Mouse (Mus musculus): ENCODE results near the gene Mrpl4. TPM values are rescaled to one million over a fixed set of nuclear protein-coding genes. Genes with fewer than 3 reads are reported as not detected.

Gene Mrpl4
- polyA plus RNA-seq (2017; shearing (Covaris generic)), result 100 to 1,000 TPM; 128 to 147 TPM

DNA sequence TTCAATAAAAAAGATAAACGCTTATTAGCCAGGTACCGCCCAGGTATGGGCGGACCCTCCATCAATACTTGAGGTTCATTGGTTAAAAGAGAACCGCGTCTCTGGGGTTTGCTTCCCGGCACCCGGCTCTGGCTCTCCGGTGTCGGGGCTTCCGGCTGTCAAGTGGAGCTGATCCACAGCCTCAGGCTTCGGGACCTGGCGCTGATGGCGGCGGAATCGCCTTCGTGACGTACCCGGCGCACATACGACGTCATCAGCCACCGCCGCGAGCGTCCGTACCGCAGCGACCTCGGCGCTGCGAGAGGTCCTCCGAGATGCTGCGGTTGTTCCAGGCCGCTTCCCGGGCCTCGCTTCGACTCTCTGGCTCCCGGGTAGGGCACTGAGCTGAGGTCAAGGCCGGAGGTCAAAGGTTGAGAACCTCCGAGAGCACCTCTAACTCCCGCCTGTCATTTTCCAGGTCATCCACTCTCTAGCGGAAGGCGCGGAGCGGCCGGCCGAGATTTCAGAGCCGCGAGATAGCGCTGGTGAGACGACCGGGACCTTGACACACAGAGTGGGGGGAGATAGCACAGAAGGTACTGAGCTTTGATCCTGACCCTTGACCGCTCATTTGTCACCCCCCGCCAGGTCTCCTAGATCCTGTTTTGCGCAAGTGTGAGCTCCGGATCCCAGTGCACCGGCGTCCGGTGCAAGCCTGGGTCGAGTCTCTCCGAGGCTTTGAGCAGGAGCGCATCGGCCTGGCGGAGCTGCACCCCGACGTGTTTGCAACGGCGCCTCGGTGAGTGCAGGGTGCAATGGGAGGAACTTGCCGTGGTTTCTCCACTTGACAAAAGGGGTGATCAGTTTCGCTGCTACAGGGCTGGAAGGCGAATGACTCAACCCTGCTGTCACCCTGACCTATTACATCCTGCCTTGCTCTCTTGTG is at the start of gene Mrpl4:
Gene Mrpl4, plus strand, starts transcription at position 112 of the 925 bp plus-strand sequence.

DNA sequence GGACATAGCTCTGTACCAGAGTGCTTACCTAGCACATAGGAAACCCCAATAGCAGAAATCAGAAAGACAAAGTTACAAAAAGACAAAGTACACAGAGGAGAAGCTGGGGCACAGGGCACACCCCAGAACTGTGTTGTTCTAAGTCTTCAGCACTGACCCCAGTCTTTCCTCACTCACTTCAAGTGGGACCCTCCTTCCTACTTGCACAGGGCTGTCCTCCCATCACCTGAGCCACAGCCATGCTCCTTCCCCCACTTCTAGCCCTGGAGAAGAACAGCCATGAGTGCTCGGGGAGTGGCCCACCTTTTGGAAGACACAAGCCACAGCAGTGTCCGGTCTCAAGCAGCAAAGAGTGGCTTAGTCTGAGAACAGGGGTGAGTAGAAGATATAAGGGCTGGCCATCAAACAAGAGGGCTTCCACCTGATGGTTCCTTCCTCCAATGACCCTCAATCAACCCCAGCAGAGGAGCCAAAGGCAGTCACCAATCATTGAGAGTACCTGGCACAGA is 43.1 kb upstream of the Mrpl4 start, which contains the start of gene Dnmt1:
Gene Dnmt1, minus strand, starts transcription at position 459 of the 509 bp plus-strand sequence.

DNA sequence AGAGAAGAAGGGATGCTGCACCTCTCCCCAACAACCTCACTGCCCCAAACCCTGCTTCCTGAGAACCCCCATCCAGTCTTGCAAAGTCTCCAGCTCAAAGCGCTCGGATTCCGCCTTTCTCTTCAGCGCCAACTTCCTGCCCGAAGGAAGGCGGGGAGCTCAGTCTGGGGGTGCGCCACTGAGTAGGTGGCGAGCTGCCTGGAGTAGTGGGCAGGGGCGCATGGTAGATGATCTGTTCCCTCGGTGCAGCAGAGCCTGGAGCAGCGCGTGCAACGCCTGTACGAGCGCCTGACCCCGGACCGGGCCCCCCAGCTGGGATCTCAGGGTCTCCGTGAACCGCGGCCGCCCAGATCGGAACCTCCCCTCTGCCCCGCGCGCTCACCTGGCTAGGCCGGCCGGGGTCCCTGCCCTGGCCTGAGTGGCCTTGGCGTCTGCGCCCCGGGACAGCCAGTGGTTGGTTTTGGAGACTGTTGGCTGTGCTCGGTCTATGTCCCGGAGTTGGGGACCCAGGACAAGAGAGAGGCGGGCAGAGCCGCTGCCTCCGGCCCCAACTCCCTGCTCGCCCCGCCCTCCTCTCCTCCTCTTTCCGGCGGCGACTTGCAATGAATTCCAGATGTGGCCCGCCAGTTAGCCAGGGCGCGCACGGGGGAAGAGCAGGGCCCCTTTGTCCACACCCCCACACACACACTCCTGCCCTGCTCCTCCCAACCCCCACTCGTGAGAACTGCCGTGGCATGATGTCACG is 26.1 kb upstream of the Mrpl4 start, which contains the start of gene S1pr2:
Gene S1pr2, minus strand, starts transcription at position 566 of the 745 bp plus-strand sequence.

DNA sequence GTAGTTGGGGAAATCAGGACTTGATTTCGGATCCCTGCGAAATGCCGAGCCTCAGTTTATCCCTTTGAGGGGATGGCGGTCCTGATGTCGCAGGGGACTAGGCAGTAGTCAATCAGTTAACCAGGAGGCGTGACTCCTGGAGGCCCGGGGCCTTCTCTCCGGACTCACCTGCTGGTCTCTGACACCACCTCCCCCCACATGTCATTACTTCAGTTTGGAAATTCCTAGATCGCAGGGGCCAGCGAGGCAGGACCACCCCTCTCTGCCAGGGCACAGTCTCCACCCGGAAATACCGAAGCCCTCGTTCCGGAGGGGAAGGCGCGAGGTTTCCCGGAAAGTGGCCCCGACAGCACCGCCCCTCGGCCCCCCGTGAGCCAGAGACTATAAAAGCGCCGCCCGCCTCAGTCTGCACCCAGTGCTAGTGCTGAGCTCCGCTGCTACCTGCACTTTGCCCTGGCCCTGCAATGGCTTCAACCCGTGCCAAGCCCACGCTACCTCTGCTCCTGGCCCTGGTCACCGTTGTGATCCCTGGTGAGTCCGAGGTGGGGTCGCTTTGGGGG is 13.1 kb downstream of the Mrpl4 start, which contains the start of gene Icam1:
Gene Icam1, plus strand, starts transcription at position 415 of the 560 bp plus-strand sequence.

DNA sequence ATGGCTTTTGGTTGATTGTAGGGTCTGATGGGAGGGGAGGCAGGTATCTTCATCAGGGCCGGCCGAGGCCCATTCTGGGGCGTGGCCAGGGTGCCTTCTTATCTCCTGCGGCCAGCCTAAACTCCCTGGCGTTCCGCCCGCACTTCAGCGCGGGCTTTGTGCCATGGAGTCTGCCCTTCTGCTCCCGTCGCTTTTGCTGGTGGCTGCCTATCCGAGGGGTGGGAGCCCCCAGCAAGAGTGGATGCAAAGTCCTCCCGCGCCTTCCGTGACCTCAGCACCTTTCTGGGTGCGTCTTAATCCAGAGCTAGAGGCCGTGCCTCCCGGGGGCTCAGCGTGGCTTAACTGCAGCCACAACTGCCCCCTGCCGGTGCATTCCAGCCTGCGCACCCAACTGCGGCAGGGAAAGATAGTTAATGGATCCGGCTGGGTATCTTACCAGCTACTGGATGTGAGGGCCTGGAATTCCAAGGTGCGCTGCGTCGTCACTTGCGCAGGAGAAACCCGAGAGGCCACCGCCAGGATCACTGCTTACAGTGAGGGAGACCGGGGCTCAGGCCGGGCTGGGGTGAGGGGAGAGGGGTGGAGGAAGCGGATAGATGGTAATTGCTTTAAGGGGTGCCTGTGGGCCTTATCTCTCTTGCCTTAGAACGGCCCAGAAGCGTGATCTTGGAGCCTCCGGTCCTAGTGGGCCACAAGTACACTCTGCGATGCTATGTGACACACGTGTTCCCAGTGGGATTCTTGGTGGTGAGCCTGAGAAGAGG is 26.9 kb downstream of the Mrpl4 start, which contains the start of gene Icam4:
Gene Icam4, plus strand, starts transcription at position 83 of the 764 bp plus-strand sequence.

DNA sequence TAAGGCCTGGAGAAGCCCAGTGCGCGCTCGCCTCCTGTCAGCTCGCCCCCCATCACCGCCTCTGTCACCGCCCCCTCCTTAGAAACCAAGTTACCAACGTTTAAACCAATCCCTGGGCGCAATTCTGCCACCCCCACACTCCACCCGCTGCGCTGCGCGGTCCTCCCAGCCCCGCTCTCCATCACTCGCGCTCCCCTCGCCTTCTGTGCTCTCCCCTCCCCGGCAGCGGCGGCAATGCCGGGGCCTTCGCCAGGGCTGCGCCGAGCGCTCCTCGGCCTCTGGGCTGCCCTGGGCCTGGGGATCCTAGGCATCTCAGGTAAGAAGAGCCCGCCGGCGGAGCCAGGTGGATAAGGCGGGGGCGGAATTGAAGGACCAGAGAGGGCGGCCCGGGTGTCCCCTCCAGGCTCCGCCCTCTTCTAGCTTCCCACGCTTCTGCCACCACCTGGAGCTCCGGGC is 29.4 kb downstream of the Mrpl4 start, which contains the start of gene Icam5:
Gene Icam5, plus strand, starts transcription at position 178 of the 456 bp plus-strand sequence.

Other genes starting within 250 kb of the Mrpl4 start
- under 1 TPM in 1 of 2 experiments, not detected in 1; 0.05 TPM for gene Col5a3, start 187.7 kb upstream of the Mrpl4 start, polyA plus RNA-seq (2017; shearing (Covaris generic))
- not detected for gene Rdh8, start 184.2 kb upstream of the Mrpl4 start, polyA plus RNA-seq (2017; shearing (Covaris generic))
- gene A230050P20Rik, start 134.1 kb upstream of the Mrpl4 start, polyA plus RNA-seq (2017; shearing (Covaris generic)), result 10 to 100 TPM; 41.6 to 48.0 TPM
- gene Angptl6, start 123.0 kb upstream of the Mrpl4 start, polyA plus RNA-seq (2017; shearing (Covaris generic)), result 1 to 10 TPM; 1.7 to 3.3 TPM
- gene Ppan, start 114.6 kb upstream of the Mrpl4 start, polyA plus RNA-seq (2017; shearing (Covaris generic)), result 10 to 100 TPM; 51.5 to 79.7 TPM
- 100 to 1,000 TPM; 206 to 307 TPM for gene Eif3g, start 104.1 kb upstream of the Mrpl4 start, polyA plus RNA-seq (2017; shearing (Covaris generic))
- 10 to 100 TPM; 40.3 to 87.6 TPM for gene Dnmt1, start 42.9 kb upstream of the Mrpl4 start, polyA plus RNA-seq (2017; shearing (Covaris generic))
- 10 to 100 TPM in 1 of 2 experiments, 1 to 10 TPM in 1; 8.7 to 17.8 TPM for gene S1pr2, start 26.0 kb upstream of the Mrpl4 start, polyA plus RNA-seq (2017; shearing (Covaris generic))
- 100 to 1,000 TPM in 1 of 2 experiments, 10 to 100 TPM in 1; 79.0 to 136 TPM for gene Icam1, start 13.2 kb downstream of the Mrpl4 start, polyA plus RNA-seq (2017; shearing (Covaris generic))
- under 1 TPM; 0.69 to 0.85 TPM for gene Icam4, start 26.6 kb downstream of the Mrpl4 start, polyA plus RNA-seq (2017; shearing (Covaris generic))
- gene Icam5, start 29.3 kb downstream of the Mrpl4 start, polyA plus RNA-seq (2017; shearing (Covaris generic)), result 1 to 10 TPM; 1.3 to 2.1 TPM
- under 1 TPM in 1 of 2 experiments, not detected in 1; 0.47 TPM for gene Zglp1, start 64.4 kb downstream of the Mrpl4 start, polyA plus RNA-seq (2017; shearing (Covaris generic))
- gene Gm49373, start 70.4 kb downstream of the Mrpl4 start, polyA plus RNA-seq (2017; shearing (Covaris generic)), result under 1 TPM; 0.21 to 0.48 TPM
- 10 to 100 TPM; 22.0 to 35.0 TPM for gene Fdx1l, start 70.9 kb downstream of the Mrpl4 start, polyA plus RNA-seq (2017; shearing (Covaris generic))
- gene Gm38431, start 89.3 kb downstream of the Mrpl4 start, polyA plus RNA-seq (2017; shearing (Covaris generic)), result 1 to 10 TPM in 1 of 2 experiments, under 1 TPM in 1; 0.77 to 2.0 TPM
- 10 to 100 TPM; 53.8 to 73.2 TPM for gene Raver1, start 89.3 kb downstream of the Mrpl4 start, polyA plus RNA-seq (2017; shearing (Covaris generic))
- 10 to 100 TPM; 38.3 to 73.3 TPM for gene Tyk2, start 128.5 kb downstream of the Mrpl4 start, polyA plus RNA-seq (2017; shearing (Covaris generic))
- gene Cdc37, start 147.2 kb downstream of the Mrpl4 start, polyA plus RNA-seq (2017; shearing (Covaris generic)), result 100 to 1,000 TPM; 257 to 310 TPM
- 1 to 10 TPM in 1 of 2 experiments, under 1 TPM in 1; 0.45 to 3.7 TPM for gene Pde4a, start 163.0 kb downstream of the Mrpl4 start, polyA plus RNA-seq (2017; shearing (Covaris generic))
- 10 to 100 TPM; 51.6 to 55.5 TPM for gene Keap1, start 236.6 kb downstream of the Mrpl4 start, polyA plus RNA-seq (2017; shearing (Covaris generic))
- gene S1pr5, start 245.7 kb downstream of the Mrpl4 start, polyA plus RNA-seq (2017; shearing (Covaris generic)), result under 1 TPM in 1 of 2 experiments, not detected in 1; 0.06 TPM